8 mouse cellular contexts compared by ENCODE assay signal in the genomic region with DNA sequence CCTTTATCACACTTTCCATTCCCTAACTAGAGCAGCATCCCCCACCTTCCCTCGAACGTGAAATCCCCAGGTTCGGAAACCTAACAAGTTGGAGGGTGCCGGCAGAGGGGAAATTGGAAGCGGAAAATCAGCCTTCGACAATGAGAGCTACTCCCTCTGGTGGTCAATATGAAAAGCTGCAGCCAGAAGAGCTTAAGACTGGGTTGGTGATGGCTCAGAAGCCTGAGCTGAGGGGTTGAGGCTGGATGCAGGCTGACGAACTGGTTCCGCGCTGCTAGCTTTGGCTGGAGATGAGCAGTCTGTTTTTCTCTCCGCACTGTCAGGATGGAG. TPM values are rescaled to one million over a fixed set of nuclear protein-coding genes. Genes with fewer than 3 reads are reported as not detected.
A peak's percentile ranks its signal among the peaks of the same experiment; 100 is the strongest.
DNase-seq lines count a peak whose midpoint lies in the region; ATAC-seq and TF ChIP-seq lines count a peak whose summit lies in the region.

No protein-coding gene starts in this region.

- no peak overlapping the region for H3K27ac ChIP-seq in lung, embryonic 14.5 days (ENCODE audit: low read depth)
- H3K27ac ChIP-seq in olfactory bulb, adult 2 months (ENCODE audit: insufficient read depth, low read depth, low read length): no peak overlapping the region

- peak; percentile 86 for DNase-seq in ES-CJ7 (ENCODE audit: low read depth, low spot score)
- DNase-seq in cerebellum, postnatal 14 days: peak; percentile 65 to 71
- DNase-seq in heart, adult 9 months (ENCODE audit: low spot score in 2 of 2): peak; percentile 47 to 48
- DNase-seq in kidney, adult 8-10 months: peak; percentile 24 to 41
- DNase-seq in lung, embryonic 14.5 days: peak; percentile 95
- DNase-seq in spleen, adult 12 weeks (ENCODE audit: low spot score): no peak

- no peaks in the 10 kb centered on the region for H3K4me1 ChIP-seq in lung, embryonic 14.5 days (ENCODE audit: insufficient read depth)
- peaks cover 4% of the 10 kb centered on the region; the same call in 1 of the 2 replicates for H3K4me1 ChIP-seq in olfactory bulb, adult 2 months (ENCODE audit: control insufficient read depth, insufficient read depth, low read length)

- WGBS in lung, embryonic 14.5 days: 2% methylated on average over 10 of the region's 10 CpGs
- WGBS in olfactory bulb, adult 2 months: 3% methylated on average over 10 of the region's 10 CpGs

- TF ChIP-seq POLR2A in olfactory bulb, adult 2 months (IDR thresholded peaks at IDR 0.05; ENCODE audit: insufficient read depth, low read depth, low read length): no peak

- ATAC-seq in lung, embryonic 14.5 days (ENCODE audit: insufficient read depth): peak; percentile 80

- H3ac ChIP-seq in C2C12 (ENCODE audit: control insufficient read depth, insufficient read length, low read depth): no peak overlapping the region

- H3K36me3 ChIP-seq in C2C12 (ENCODE audit: control insufficient read depth, insufficient read depth): no peaks in the 10 kb centered on the region
- no peaks in the 10 kb centered on the region for H3K36me3 ChIP-seq in lung, embryonic 14.5 days (ENCODE audit: insufficient read depth)

- no peaks in the 10 kb centered on the region for H3K9me3 ChIP-seq in lung, embryonic 14.5 days (ENCODE audit: low read depth, low read length)

- no peak overlapping the region for H3K9ac ChIP-seq in lung, embryonic 14.5 days

- no peak overlapping the region for H3K4me3 ChIP-seq in C2C12 (ENCODE audit: insufficient read depth, poor library complexity, severe bottlenecking)
- H3K4me3 ChIP-seq in lung, embryonic 14.5 days (ENCODE audit: low read depth, low read length): peak overlapping the region; percentile 36
- H3K4me3 ChIP-seq in olfactory bulb, adult 2 months (ENCODE audit: insufficient read depth, low read depth, low read length): no peak overlapping the region

- H3K4me2 ChIP-seq in lung, embryonic 14.5 days: peak overlapping the region; percentile 71

- H3K27me3 ChIP-seq in C2C12 (ENCODE audit: control insufficient read depth, insufficient read depth, insufficient read length): peaks cover 3% of the 10 kb centered on the region
- peaks cover 18% of the 10 kb centered on the region for H3K27me3 ChIP-seq in lung, embryonic 14.5 days (ENCODE audit: insufficient read depth, low read length)

- no peaks in the 10 kb centered on the region for H3K79me2 ChIP-seq in C2C12 (ENCODE audit: control insufficient read depth, insufficient read depth)

- TF ChIP-seq CTCF in C2C12 (IDR thresholded peaks at IDR 0.05; ENCODE audit: control insufficient read depth, insufficient read depth, insufficient read length): peak; percentile 48
- peak; percentile 95 for TF ChIP-seq CTCF in lung, embryonic 14.5 days (IDR thresholded peaks at IDR 0.05; ENCODE audit: low read depth)
- peak; percentile 55 for TF ChIP-seq CTCF in olfactory bulb, adult 2 months (IDR thresholded peaks at IDR 0.05; ENCODE audit: insufficient read depth, low read depth, low read length)

- no peaks in the 10 kb centered on the region for H3K79me3 ChIP-seq in C2C12 (ENCODE audit: low read depth)

TF ChIP-seq in C2C12, 6 proteins besides CTCF, POLR2A, EP300 and RAD21:
- TF ChIP-seq MAX (IDR thresholded peaks at IDR 0.05) (no peak), FOSL1 (IDR thresholded peaks at IDR 0.05; ENCODE audit: insufficient read depth, low read length, poor library complexity, severe bottlenecking) (no peak), CEBPB (IDR thresholded peaks at IDR 0.05; ENCODE audit: low read depth) (no peak)

RNA-seq across cellular contexts. Expression of a gene that starts 11.1 kb away (rescaled TPM):
- 0.77 TPM for polyA plus RNA-seq in C2C12 (2012; fragmentation: generic; extraction: Trizol)
- polyA plus RNA-seq in lung, embryonic 14.5 days (2014; fragmentation: Nextera tagmentation; extraction: Ambion mirVana): 1.4 and 1.6 TPM in 2 replicates
- not detected in 2 replicates for polyA plus RNA-seq in olfactory bulb, adult 2 months (2012; ENCODE audit: insufficient read depth, insufficient read length, low replicate concordance, missing spikeins)

RNA-seq across cellular contexts. Expression of a gene that starts 17.7 kb away (rescaled TPM):
- 39.2 TPM for polyA plus RNA-seq in C2C12 (2012; fragmentation: generic; extraction: Trizol)
- polyA plus RNA-seq in lung, embryonic 14.5 days (2014; fragmentation: Nextera tagmentation; extraction: Ambion mirVana): 1.2 and 2.0 TPM in 2 replicates
- not detected in 2 replicates for polyA plus RNA-seq in olfactory bulb, adult 2 months (2012; ENCODE audit: insufficient read depth, insufficient read length, low replicate concordance, missing spikeins)
